Mouse (Mus musculus) heart, postnatal 0 days (tissue): ENCODE data around the gene Gpi1. TPM values are rescaled to one million over a fixed set of nuclear protein-coding genes. Genes with fewer than 3 reads are reported as not detected.

Source experiments
- ATAC-seq: fragments of 200-750 bp; cut with Nextera tagmentation; 2 replicates; pipeline ENCODE4 v1.8.0; 2017; ENCODE audit warnings: low read depth, moderate number of reproducible peaks, moderate library complexity; ENCODE audit not compliant: insufficient read depth
- DNase-seq: peaks from one replicate; pipeline ENCODE4 v3.0.0-alpha.2; 2016; ENCODE audit warnings: low spot score
- H3K27ac ChIP-seq: fragments of 300-500 bp; sonication (generic); 2 replicates; pipeline ENCODE4 v1.5.1; 2014; ENCODE audit warnings: low read depth, mild to moderate bottlenecking
- H3K27me3 ChIP-seq: fragments of 300-500 bp; sonication (generic); 2 replicates; pipeline ENCODE4 v1.6.1; 2014; ENCODE audit warnings: low read length, mixed read lengths; ENCODE audit not compliant: control insufficient read depth, insufficient read depth
- H3K36me3 ChIP-seq: fragments of 300-500 bp; sonication (generic); replicated peaks from 2 replicates; pipeline ENCODE4 v1.6.1; 2014; ENCODE audit warnings: low read length, mixed read lengths; ENCODE audit not compliant: control insufficient read depth, insufficient read depth
- H3K4me1 ChIP-seq: fragments of 300-500 bp; sonication (generic); 2 replicates; pipeline ENCODE4 v1.6.1; 2014; ENCODE audit warnings: antibody characterized with exemption; ENCODE audit not compliant: control insufficient read depth, insufficient read depth
- H3K4me2 ChIP-seq: fragments of 300-500 bp; sonication (generic); 2 replicates; pipeline ENCODE4 v1.6.1; 2014; ENCODE audit warnings: low read depth, mild to moderate bottlenecking, low read length, moderate library complexity
- H3K4me3 ChIP-seq: fragments of 300-500 bp; sonication (generic); 2 replicates; pipeline ENCODE4 v1.5.1; 2014; ENCODE audit warnings: low read depth, low read length
- H3K9ac ChIP-seq: fragments of 300-500 bp; sonication (generic); replicated peaks from 2 replicates; pipeline ENCODE4 v1.6.1; 2014; ENCODE audit warnings: low read depth, low read length, mixed read lengths
- H3K9me3 ChIP-seq: fragments of 300-500 bp; sonication (generic); replicated peaks from 2 replicates; pipeline ENCODE4 v1.6.1; 2016; ENCODE audit warnings: low read length; ENCODE audit not compliant: control insufficient read depth
- CTCF ChIP-seq: IDR thresholded peaks from 2 replicates; pipeline ENCODE4 v1.5.1; 2016; ENCODE audit warnings: antibody characterized with exemption, control low read depth, low read depth
- EP300 ChIP-seq: IDR thresholded peaks from 2 replicates; pipeline ENCODE4 v1.6.1; 2016; ENCODE audit warnings: antibody characterized with exemption, low read depth
- WGBS: fragments of 180-500 bp; shearing (Covaris S2); extraction: QIAGEN DNeasy Blood & Tissue Kit; methylation state at CpG from one replicate; pipeline ENCODE4 v1.1.7; 2014; 5-methylcytosine and 5-hydroxymethylcytosine counted together
- polyA plus RNA-seq: library from polyadenylated mRNA; unstranded; fragments of >200 nt; fragmentation: Nextera tagmentation; extraction: Ambion mirVana; gene quantifications from 2 replicates; pipeline ENCODE4 v1.2.1, GENCODE M21; 2015
- total RNA-seq: library from RNA; depleted of rRNA; stranded (reverse); fragments of >200 nt; gene quantifications from 2 replicates; pipeline ENCODE4 v1.2.3, GENCODE M21; 2014; ENCODE audit warnings: low replicate concordance

Gpi1 gene
- total and polyA plus RNA-seq, 2 experiments from 2014 or later: 618 to 645 TPM

- Histone ChIP-seq H3K36me3 (peaks cover 97% of the 10 kb centered on the region), H3K4me3 (no peak overlapping the region), H3K27ac (no peak overlapping the region), H3K4me1 (peaks cover 4% of the 10 kb centered on the region), H3K9ac (no peak overlapping the region), H3K9me3 (no peaks in the 10 kb centered on the region), H3K27me3 (no peaks in the 10 kb centered on the region), H3K4me2 (no peak overlapping the region)
- no peak for DNase-seq
- 67% methylated on average over 9 of the region's 9 CpGs for WGBS
- ATAC-seq: no peak
- TF ChIP-seq CTCF: no peak
- TF ChIP-seq EP300: no peak
These were observed 8.4 kb downstream of the Gpi1 start for GRCm38 (mm10) chr7:34221594-34222250.

- Histone ChIP-seq H3K4me1 (no peaks in the 10 kb centered on the region), H3K27ac (no peak overlapping the region), H3K9me3 (no peaks in the 10 kb centered on the region), H3K9ac (no peak overlapping the region), H3K27me3 (no peaks in the 10 kb centered on the region), H3K36me3 (peaks cover 99% of the 10 kb centered on the region), H3K4me3 (no peak overlapping the region), H3K4me2 (no peak overlapping the region)
- WGBS: 72% methylated on average over 1 of the region's 1 CpGs
- TF ChIP-seq EP300 (no peak), CTCF (no peak)
- no peak for ATAC-seq
- no peak for DNase-seq
These were observed 11.6 kb downstream of the Gpi1 start for GRCm38 (mm10) chr7:34218496-34218895.

GRCm38 (mm10) chr7:34216474-34216873 is 13.7 kb downstream of the Gpi1 start:
- whole genome bisulfite sequencing: 88% methylated on average over 10 of the region's 10 CpGs
- ATAC-seq (no peak), DNase-seq (no peak)
- no peaks in the 10 kb centered on the region for H3K9me3 ChIP-seq
- no peak overlapping the region for H3K4me2 ChIP-seq
- no peak overlapping the region for H3K9ac ChIP-seq
- H3K36me3 ChIP-seq: peaks cover 99% of the 10 kb centered on the region
- H3K27me3 ChIP-seq: no peaks in the 10 kb centered on the region
- TF ChIP-seq EP300 (no peak), CTCF (no peak)
- H3K4me1 ChIP-seq: no peaks in the 10 kb centered on the region
- H3K27ac ChIP-seq: no peak overlapping the region
- no peak overlapping the region for H3K4me3 ChIP-seq

- no peak overlapping the region for H3K27ac ChIP-seq
- ATAC-seq: no peak
- H3K4me3 ChIP-seq: no peak overlapping the region
- H3K9ac ChIP-seq: no peak overlapping the region
- no peak overlapping the region for H3K4me2 ChIP-seq
- TF ChIP-seq EP300 (no peak), CTCF (no peak)
- DNase-seq: no peak
- peaks cover 99% of the 10 kb centered on the region for H3K36me3 ChIP-seq
- WGBS: 83% methylated on average over 9 of the region's 9 CpGs
- H3K4me1 ChIP-seq: no peaks in the 10 kb centered on the region
- no peaks in the 10 kb centered on the region for H3K27me3 ChIP-seq
- H3K9me3 ChIP-seq: no peaks in the 10 kb centered on the region
These were observed 14.7 kb downstream of the Gpi1 start for GRCm38 (mm10) chr7:34215481-34215880.

GRCm38 (mm10) chr7:34214644-34215043 is 15.5 kb downstream of the Gpi1 start:
- WGBS: 90% methylated on average over 8 of the region's 8 CpGs
- Histone ChIP-seq H3K27me3 (no peaks in the 10 kb centered on the region), H3K27ac (no peak overlapping the region), H3K4me2 (no peak overlapping the region), H3K4me3 (no peak overlapping the region), H3K9ac (no peak overlapping the region), H3K36me3 (peaks cover 99% of the 10 kb centered on the region), H3K9me3 (no peaks in the 10 kb centered on the region), H3K4me1 (no peaks in the 10 kb centered on the region)
- no peak for TF ChIP-seq EP300
- no peak for TF ChIP-seq CTCF
- ATAC-seq (no peak), DNase-seq (no peak)

GRCm38 (mm10) chr7:34213281-34213680 is 16.9 kb downstream of the Gpi1 start:
- Histone ChIP-seq H3K36me3 (peaks cover 99% of the 10 kb centered on the region), H3K9me3 (no peaks in the 10 kb centered on the region), H3K9ac (no peak overlapping the region), H3K27ac (no peak overlapping the region), H3K4me1 (no peaks in the 10 kb centered on the region), H3K4me2 (no peak overlapping the region), H3K4me3 (no peak overlapping the region), H3K27me3 (no peaks in the 10 kb centered on the region)
- TF ChIP-seq EP300 (no peak), CTCF (no peak)
- no peak for DNase-seq
- 80% methylated on average over 7 of the region's 7 CpGs for WGBS
- ATAC-seq: no peak
